Mouse (Mus musculus): ENCODE data around the gene Gm42878. TPM values are rescaled to one million over a fixed set of nuclear protein-coding genes. Genes with fewer than 3 reads are reported as not detected.

Gene Gm42878
- not detected in 2 replicates for polyA plus RNA-seq (2016; fragmentation: Nextera tagmentation; extraction: Ambion mirVana)

DNA sequence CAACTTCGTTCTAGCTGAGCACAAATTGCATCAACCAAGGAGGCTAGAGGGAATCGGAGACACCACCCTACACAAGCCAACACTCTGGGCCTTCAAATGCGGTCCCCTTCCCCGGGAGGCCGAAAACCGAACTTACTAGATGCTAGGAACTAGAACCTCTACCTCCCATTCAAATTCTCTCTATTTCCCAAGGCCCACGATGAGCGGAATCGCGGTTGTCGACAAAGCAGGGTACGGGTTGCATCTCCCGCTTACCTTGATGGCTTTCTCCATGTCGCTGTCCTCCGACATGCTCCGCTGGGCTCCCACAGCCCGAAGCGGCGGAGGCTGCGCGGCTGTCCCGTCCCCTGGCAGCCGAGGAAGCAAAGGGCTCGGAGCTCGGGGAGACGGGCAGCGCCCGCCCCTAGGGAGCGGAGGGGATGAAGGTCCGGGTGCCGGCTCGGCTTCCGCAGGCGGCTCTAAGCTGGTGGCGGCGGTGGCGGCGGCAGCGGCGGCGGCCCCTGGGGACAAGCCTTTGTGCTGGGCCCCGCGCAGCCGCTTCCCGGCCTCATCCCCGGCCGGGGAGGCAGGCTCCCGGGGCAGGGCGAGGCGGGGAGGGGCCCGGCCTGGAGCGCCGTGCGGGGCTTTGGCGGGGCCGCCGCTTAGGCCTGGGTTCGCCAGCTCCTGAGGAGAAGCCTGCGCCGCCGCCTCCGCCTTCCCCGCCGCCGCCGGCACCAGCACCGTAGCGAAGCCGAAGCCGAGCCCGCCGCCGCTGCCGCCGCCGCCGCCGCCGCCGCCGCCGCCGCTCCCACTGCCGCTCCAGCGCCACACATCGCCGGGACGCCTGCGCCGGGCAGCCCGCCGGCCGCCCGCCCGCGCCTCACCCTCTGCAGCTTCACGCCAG, at the start of gene Gm42878, which contains the start of gene Adam1a:
TSS of gene Gm42878 (minus strand) at position 573 of the 883 bp plus-strand sequence.
TSS of gene Adam1a (minus strand) at position 573 of the 883 bp plus-strand sequence.
- ATAC-seq (ENCODE audit: low FRiP score) = peak; percentile 62
- no peaks in the 10 kb centered on the region for H3K9me3 ChIP-seq
- peak within 1 kb of the TSS; percentile 96 for H3K27ac ChIP-seq
- peak within 1 kb of the TSS; percentile 98 for H3K4me2 ChIP-seq
- H3K4me3 ChIP-seq (replicated peaks) = peak within 1 kb of the TSS; percentile 100
- no peaks in the 10 kb centered on the region for H3K36me3 ChIP-seq (replicated peaks)
- no peaks in the 10 kb centered on the region for H3K27me3 ChIP-seq
- WGBS = under 1% methylated on average over 42 of the region's 97 CpGs
- peaks cover 30% of the 10 kb centered on the region for H3K4me1 ChIP-seq
- peak within 1 kb of the TSS; percentile 97 for H3K9ac ChIP-seq

DNA sequence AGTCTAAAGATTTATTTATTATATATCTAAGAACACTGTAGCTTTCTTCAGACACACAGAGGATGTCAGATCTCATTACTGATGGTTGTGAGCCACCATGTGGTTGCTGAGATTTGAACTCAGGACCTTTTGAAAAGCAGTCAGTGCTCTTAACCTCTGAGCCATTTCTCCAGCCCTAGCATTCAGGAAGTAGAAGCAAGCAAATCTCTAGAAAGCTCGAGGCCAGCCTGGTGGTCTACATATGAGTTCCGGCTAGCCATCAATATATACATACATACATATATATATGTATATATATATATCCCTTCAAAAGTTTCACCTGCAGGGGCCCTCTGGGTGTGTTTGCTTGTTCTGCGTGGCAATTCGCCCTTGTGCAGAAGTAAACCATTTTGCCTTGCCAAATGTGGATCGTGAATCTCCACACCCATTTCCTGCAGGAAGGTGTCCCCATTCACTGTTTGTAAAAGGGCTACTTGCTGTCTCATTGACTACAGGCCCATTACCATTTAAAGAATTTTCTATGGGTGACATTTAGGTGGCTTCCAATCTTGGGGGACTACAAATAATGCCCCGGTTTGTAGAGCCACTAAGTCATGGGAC, 49.5 kb upstream of the Gm42878 start:
- 87% methylated on average over 6 of the region's 6 CpGs for WGBS
- peaks cover 7% of the 10 kb centered on the region; the same call in 1 of the 2 replicates for H3K27me3 ChIP-seq
- no peak overlapping the region for H3K4me2 ChIP-seq
- no peak overlapping the region for H3K27ac ChIP-seq
- no peak overlapping the region for H3K9ac ChIP-seq
- H3K9me3 ChIP-seq = no peaks in the 10 kb centered on the region
- H3K36me3 ChIP-seq (replicated peaks) = no peaks in the 10 kb centered on the region
- peaks cover 21% of the 10 kb centered on the region for H3K4me1 ChIP-seq
- H3K4me3 ChIP-seq (replicated peaks) = no peak overlapping the region
- no peak for ATAC-seq (ENCODE audit: low FRiP score)

DNA sequence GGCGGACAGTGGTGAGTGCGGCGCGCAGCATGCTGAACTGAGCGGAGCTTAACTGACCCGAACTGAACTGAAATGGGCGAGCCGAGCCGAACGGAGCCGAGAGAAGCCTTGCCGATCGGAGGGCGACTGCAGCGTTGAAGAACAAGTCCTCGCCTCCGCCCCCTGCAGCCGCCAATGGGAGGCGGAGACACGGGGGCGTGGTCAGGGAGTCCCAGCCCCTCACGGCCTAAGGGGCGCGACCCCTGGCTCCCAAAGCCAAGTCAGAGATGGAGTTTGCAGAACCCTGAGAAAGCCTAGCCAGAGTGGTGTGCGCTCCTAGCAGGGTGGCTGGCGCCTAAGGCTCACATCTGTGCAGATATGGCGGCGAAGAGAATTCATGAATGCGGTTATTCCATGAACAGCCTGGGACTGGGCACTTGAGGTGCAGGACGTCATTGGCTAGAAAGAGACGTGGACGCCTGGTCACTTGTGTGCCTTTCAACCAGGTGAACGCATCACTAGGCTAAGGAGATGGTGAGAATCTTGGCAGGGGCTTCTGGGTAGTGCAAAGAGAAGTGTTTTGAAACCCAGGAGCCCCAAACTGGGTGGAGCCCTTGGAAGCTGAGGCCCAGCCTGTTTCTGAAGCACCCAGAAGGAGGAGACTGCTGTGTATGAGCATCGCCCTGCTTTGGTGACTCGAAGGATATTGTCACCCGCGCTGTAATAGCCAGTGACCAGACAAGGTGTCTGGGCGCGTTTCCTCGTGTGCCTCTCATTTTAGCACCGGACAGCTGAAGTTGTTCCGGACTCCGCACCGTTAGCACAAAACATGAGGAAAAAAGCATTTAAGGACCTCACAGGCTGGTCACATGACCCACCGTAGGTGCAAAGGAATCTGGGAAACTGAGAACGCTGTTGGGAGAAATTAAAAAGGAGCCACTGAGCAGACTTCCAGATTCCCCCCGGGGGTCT, 48.4 kb upstream of the Gm42878 start, which contains the start of gene Aldh2:
TSS of gene Aldh2 (minus strand) at position 374 of the 951 bp plus-strand sequence.
- Histone ChIP-seq H3K4me2 (peak within 1 kb of the TSS; percentile 97), H3K4me1 (peaks cover 21% of the 10 kb centered on the region), H3K9ac (peak within 1 kb of the TSS; percentile 82), H3K9me3 (no peaks in the 10 kb centered on the region), H3K4me3 (replicated peaks) (peak within 1 kb of the TSS; percentile 60), H3K27ac (peak within 1 kb of the TSS; percentile 68; the same call in 1 of the 2 replicates), H3K36me3 (replicated peaks) (no peaks in the 10 kb centered on the region), H3K27me3 (peaks cover 7% of the 10 kb centered on the region; the same call in 1 of the 2 replicates)
- peak; percentile 86 for ATAC-seq (ENCODE audit: low FRiP score)
- 3% methylated on average over 47 of the region's 47 CpGs for WGBS

DNA sequence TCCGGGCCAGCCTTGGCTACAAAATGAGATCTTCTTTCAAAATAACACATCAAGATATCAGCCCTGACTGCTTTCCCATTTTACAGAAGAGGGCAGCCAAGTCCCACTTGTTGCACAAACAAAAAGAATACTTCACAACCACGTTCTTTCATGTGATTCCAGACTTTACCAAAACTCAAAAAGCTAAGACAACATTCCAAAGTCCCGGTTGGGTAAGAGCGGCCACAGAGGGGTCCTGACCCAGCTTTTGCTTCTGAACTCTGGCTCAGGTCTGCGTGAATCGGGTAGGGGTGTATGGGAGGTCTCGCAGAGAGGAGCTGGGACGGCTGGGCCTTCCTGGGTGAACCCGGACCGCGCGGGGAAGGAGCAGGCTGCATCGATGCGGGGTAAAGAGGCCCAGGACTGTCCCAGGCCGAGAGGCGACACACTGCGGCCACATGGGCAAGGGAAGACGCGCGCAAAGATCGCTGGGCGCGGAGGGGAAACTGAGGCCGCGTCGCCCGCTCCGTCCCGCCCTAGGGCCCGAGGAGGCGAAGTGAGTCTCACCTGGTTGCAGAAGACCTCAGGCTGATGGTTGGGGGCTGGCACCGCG, 47.6 kb upstream of the Gm42878 start:
- WGBS = 4% methylated on average over 33 of the region's 33 CpGs
- H3K9me3 ChIP-seq = no peaks in the 10 kb centered on the region
- peak overlapping the region; percentile 97 for H3K4me2 ChIP-seq
- no peaks in the 10 kb centered on the region for H3K36me3 ChIP-seq (replicated peaks)
- peak; percentile 60; the same call in 1 of the 2 replicates for ATAC-seq (ENCODE audit: low FRiP score)
- peaks cover 21% of the 10 kb centered on the region for H3K4me1 ChIP-seq
- H3K4me3 ChIP-seq (replicated peaks) = peak overlapping the region; percentile 60
- H3K27ac ChIP-seq = 0 out of 2 replicates have a peak overlapping the region, but pooled peaks have one; percentile 25
- peak overlapping the region; percentile 82 for H3K9ac ChIP-seq
- H3K27me3 ChIP-seq = peaks cover 7% of the 10 kb centered on the region; the same call in 1 of the 2 replicates

DNA sequence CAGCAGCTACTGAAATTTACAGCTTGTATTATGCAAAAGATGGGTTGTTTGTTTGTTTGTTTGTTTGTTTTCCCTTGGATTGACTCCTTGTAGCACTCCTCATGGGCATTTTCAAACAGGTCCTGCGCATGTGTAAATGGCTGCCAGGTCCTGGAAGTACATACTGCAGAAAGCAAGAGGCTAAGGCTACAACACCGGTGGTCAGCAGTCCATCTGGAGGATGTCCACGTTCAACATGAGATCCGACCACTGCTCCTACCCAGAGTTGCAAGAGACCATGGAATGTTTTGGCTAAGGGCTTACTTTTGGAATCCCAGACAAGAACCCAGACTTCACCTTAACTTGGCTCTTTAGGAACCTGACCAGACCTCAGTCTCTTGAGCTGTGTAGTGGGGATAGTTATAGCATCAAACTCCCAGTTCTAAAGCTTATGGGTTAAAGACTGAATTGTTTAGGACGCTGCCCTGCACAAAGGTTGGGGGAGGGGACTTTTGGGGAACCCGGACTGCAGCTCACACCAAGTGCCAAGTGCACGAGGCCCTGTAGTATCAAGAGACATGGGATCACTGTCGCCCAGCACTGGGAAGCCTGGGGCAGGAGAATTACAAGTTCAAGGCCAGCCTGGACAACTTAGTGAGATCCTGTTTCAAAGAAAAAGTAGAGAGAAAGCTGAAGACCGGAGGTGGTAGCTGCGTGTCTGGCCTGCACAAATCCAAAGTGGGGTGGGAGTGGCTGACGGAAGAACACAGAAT, 47.0 kb upstream of the Gm42878 start:
- Histone ChIP-seq H3K9me3 (no peaks in the 10 kb centered on the region), H3K36me3 (replicated peaks) (no peaks in the 10 kb centered on the region), H3K27ac (no peak overlapping the region), H3K4me1 (peaks cover 21% of the 10 kb centered on the region), H3K9ac (no peak overlapping the region), H3K4me2 (peak overlapping the region; percentile 97), H3K4me3 (replicated peaks) (peak overlapping the region; percentile 60), H3K27me3 (peaks cover 7% of the 10 kb centered on the region; the same call in 1 of the 2 replicates)
- 63% methylated on average over 11 of the region's 11 CpGs for WGBS
- ATAC-seq (ENCODE audit: low FRiP score) = no peak

DNA sequence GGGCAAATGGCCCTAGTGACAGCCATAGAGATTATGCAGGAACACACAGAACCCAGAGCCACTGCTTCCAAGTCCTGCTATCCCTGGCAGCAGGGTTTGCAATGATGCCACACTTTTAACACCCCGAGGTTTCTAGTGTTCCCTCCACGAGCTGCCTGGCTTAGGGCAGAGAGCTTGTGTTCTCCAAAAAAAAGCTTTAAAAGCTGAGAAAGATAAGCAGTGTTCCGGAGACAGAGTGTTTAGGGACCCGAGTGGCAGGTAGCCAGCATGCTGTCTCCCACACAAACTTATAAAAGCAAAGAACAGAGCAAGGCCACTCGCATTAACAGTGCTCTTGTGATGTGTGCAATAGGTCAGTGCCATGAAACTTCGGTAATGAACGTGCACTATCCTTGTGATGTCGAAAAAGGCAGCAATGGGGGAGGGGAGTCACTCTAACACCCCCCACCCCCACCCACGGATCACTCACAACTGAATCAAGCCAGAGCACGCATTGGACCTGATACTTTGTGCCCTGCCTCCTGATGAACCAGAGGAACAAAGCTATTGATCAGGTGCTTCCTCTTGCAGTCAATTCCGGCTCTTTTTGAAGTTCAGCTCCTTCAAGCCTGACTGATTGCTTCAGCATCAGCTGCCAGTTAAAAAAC, 46.3 kb upstream of the Gm42878 start:
- no peak overlapping the region for H3K4me3 ChIP-seq (replicated peaks)
- H3K27me3 ChIP-seq = peaks cover 7% of the 10 kb centered on the region; the same call in 1 of the 2 replicates
- H3K9ac ChIP-seq = no peak overlapping the region
- H3K27ac ChIP-seq = no peak overlapping the region
- no peak overlapping the region for H3K4me2 ChIP-seq
- H3K36me3 ChIP-seq (replicated peaks) = no peaks in the 10 kb centered on the region
- no peaks in the 10 kb centered on the region for H3K9me3 ChIP-seq
- H3K4me1 ChIP-seq = peaks cover 21% of the 10 kb centered on the region
- 82% methylated on average over 11 of the region's 11 CpGs for WGBS
- ATAC-seq (ENCODE audit: low FRiP score) = no peak

DNA sequence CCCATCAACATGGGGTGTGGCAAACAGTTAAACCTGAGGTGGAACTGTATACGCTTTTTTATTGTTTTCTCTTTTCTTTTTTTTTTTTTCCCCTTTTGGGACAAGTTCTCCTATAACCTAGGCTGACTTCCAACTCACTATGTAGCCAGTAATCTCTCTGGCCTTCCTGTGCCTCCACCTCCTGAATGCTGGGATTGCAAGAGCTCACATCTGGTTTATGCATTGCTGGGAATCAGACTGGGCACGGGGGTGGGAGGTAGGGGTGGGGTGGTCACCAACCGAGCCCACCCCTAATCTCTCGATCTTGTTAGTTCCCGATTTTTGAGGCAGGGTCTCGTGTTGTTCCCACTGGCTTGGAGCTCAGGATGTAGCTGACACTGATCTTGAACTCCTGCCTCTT, 44.6 kb upstream of the Gm42878 start:
- no peaks in the 10 kb centered on the region for H3K36me3 ChIP-seq (replicated peaks)
- no peak overlapping the region for H3K27ac ChIP-seq
- H3K4me1 ChIP-seq = peaks cover 21% of the 10 kb centered on the region
- H3K9me3 ChIP-seq = no peaks in the 10 kb centered on the region
- no peak for ATAC-seq (ENCODE audit: low FRiP score)
- H3K27me3 ChIP-seq = no peaks in the 10 kb centered on the region; the same call in 1 of the 2 replicates
- H3K4me3 ChIP-seq (replicated peaks) = no peak overlapping the region
- no peak overlapping the region for H3K4me2 ChIP-seq
- WGBS = 87% methylated on average over 6 of the region's 6 CpGs
- H3K9ac ChIP-seq = no peak overlapping the region

DNA sequence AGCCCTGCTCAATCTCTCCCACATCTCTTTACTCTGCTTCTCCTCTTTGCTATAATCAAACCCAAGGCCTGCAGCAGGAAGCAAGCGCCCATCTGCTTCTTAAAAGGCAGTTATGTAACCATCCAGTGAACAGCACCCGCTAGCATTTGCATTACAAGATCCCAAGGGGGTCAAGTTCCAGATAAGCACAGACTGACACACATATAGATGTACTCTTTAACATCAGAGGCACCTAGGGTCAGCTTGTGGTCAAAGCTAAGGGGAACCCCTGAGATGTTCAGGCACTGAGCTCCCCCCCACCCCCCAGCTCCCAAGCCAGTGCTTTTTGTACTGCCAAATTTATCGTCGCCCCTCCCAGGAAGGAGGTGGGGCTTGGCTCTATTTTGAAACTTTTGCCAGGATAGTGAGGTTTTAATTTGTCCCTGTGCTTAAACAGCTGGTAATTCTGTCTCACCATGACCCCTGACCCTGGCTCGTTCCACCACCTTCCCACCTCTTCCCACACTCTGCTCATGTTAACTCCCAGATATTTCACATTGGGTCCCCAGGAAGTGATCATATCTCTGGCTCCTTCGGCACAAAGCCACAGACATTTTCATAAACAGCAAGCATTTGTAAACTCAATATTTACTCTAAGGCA, 41.2 kb upstream of the Gm42878 start:
- Histone ChIP-seq H3K27me3 (no peaks in the 10 kb centered on the region; the same call in 1 of the 2 replicates), H3K36me3 (replicated peaks) (no peaks in the 10 kb centered on the region), H3K4me2 (no peak overlapping the region), H3K4me3 (replicated peaks) (no peak overlapping the region), H3K4me1 (no peaks in the 10 kb centered on the region; the same call in 1 of the 2 replicates), H3K9me3 (no peaks in the 10 kb centered on the region), H3K27ac (no peak overlapping the region), H3K9ac (no peak overlapping the region)
- no peak for ATAC-seq (ENCODE audit: low FRiP score)
- 80% methylated on average over 6 of the region's 6 CpGs for WGBS

DNA sequence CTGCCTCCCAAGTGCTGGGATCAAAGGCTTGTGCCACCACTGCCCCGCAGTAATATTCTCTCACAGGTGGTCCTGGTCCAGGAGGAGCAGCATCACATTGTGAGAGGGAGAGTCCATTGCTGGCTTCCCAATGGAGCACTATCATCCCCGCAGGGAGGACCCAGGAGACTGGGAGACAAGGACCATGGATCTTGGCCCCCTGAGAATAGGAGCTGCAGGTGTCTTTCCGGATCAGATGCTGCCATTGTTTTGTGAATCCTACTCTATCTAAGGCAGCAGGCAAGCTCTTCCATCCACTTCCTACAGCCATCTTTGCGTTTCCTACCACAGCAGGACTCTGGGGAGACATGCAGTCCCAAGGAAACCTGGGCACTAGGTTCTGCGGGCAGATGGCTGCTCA, 40.4 kb upstream of the Gm42878 start:
- Histone ChIP-seq H3K4me2 (no peak overlapping the region), H3K4me3 (replicated peaks) (no peak overlapping the region), H3K9ac (no peak overlapping the region), H3K4me1 (no peaks in the 10 kb centered on the region; the same call in 1 of the 2 replicates), H3K36me3 (replicated peaks) (no peaks in the 10 kb centered on the region), H3K27me3 (no peaks in the 10 kb centered on the region), H3K9me3 (no peaks in the 10 kb centered on the region), H3K27ac (no peak overlapping the region)
- ATAC-seq (ENCODE audit: low FRiP score) = no peak
- 83% methylated on average over 5 of the region's 5 CpGs for WGBS

DNA sequence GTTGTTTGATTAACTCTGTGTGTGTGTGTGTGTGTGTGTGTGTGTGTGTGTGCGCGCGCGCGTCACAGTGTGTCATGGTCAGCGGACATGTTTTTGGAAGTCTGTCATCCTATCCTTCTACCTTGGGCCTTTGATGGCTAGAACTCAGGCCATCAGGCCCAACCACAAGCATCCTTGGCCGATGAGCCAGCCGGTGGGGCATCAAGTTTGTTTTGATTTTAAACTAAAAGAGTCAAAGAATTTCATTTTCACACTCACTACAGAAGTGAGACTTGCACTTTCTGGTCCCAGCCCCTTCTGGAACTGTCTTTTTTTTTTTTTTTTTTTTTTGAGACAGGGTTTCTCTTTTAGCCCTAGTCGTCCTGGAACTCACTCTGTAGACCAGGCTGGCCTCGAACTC, 39.7 kb upstream of the Gm42878 start:
- Histone ChIP-seq H3K27ac (no peak overlapping the region), H3K4me2 (no peak overlapping the region), H3K9ac (no peak overlapping the region), H3K4me3 (replicated peaks) (no peak overlapping the region), H3K4me1 (no peaks in the 10 kb centered on the region; the same call in 1 of the 2 replicates), H3K9me3 (no peaks in the 10 kb centered on the region), H3K36me3 (replicated peaks) (no peaks in the 10 kb centered on the region), H3K27me3 (no peaks in the 10 kb centered on the region)
- no peak for ATAC-seq (ENCODE audit: low FRiP score)
- 95% methylated on average over 10 of the region's 10 CpGs for WGBS

Data from forebrain, embryonic 12.5 days (tissue).